Mouse (Mus musculus) liver, adult 10 weeks (tissue): ENCODE measurements around the gene Tmem39a. TPM values are rescaled to one million over a fixed set of nuclear protein-coding genes. Genes with fewer than 3 reads are reported as not detected.

Experiments used
- polyA plus RNA-seq: library from polyadenylated mRNA; stranded (reverse); fragments of 350-450 nt; fragmentation: Illumina TruSeq; extraction: RNeasy Lipid Tissue Mini Kit (QIAGEN cat#74804); gene quantifications from one replicate; pipeline ENCODE4 v1.2.3, GENCODE M21; 2014; ENCODE audit warnings: low read depth, low replicate concordance

The Tmem39a gene
- polyA plus RNA-seq: 20.0 TPM

DNA sequence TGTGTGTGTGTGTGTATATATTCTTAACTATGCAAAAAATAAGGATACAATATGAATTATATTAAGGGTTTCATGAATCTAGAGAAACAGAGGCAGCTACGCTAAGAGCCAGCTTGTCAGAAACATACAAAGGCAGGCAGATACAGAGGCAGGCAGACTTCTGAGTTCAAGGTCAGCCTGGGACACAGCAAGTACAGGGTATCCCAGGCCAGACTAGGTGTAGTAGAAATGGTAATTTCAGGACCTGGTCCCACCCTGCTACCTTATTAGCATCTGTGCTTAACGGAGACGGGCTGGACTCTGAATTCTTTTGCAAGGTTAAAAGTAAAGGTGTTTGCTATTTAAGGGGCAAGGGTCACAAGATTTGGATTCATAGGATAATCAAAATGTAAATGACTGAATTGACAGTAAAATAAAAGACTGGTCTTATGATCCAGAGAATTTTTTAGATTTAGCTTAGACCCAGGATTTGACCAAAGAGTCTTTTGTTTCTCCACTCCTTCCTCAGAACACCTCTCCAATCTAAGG, at the start of gene Tmem39a:
Tmem39a (plus strand) TSS at position 478 of the 528 bp plus-strand sequence.

DNA sequence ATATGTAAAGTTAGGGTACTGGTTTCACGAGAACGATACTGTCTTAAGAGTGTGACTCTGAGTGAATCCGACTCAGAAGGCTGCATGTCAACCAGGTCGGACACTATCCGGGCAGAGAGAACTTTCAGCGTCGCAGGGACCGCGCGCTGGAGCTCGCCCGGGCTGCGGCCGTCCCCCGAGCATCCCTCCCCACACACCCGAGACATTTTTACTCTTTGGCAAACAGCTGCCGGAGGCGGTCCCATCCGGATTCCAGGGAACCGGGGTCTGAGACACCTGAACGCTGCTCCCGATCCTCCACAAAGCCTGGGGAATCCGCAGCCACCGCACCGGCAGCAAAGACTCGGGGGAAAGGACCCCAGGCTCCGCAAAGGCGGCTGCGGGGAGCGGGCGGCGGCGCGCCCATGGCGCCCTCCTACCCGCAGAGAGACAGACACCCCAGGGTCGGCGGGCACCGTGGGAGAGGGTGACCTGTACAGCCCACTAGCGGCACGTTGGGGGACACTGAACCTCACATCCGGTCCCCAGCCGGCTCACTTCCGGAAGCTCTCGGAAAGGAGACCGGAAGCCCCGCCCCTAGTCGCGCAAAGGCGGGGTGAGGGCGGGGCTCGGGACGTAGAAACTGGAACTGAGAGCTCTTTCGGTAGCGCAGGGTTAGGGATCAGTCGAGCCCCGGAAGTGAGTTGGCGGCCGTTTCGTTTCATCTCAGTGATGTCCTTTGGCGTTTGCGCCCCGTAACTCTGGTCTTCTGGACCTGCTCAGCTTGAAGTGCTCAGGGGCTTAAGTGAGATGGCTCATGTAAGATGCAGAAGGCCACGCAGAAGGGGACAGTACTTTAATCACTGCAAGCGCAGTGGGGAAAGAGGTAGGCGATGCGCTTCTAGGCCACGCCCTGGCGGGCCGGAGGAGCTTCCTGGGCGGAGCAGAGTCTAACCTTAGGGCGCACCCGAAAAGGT, 36.1 kb upstream of the Tmem39a start, which contains the start of gene Timmdc1:
Timmdc1 (minus strand) TSS at position 535 of the 956 bp plus-strand sequence.

DNA sequence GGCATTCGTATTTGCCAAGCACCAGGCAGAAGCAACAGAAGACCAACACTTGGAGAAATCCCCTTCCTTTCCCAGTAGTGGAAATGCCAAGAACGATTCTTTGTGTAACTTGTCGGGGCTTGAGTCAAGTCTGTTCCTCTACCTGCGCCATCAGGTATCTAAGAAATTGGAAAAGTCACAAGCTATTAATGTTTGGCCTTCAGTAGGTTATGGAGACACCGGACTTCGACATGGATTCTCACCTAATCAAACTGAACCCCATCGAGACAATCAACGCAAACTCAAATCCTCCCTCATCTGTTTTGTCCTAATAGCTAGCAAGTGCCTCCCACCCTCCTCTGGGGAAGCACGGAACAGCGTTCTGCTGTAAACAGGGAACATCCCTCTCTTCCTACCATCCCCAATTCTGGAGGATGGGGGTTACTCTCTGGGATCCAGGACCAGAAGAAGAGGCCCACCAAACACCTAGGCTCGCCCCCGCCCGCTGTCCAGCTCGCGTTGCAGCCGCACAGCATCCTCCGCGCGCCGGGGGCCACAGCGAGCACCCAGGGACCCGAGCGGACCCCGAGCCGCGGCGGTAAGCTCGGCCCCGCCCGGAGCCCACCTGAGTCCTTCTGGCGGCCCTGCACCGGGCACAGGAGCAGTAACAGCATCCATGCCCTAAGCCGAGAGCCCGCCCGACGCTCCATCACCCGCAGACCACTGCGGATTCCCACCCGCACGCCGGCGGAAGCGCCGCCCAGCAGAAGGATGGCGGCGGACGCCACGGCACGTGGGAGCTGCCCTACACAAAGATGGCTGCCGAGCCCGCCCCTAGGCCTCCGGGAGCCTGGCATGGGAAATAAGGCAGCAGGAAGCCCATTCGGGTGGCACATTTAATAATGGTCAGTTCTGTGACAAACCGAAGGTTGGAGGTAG, 8.8 kb upstream of the Tmem39a start, which contains the start of gene Poglut1:
Poglut1 (minus strand) TSS at position 780 of the 918 bp plus-strand sequence.

Other genes with a start within 250 kb of the Tmem39a start
- not detected for gene Maats1, start 216.6 kb upstream of the Tmem39a start, polyA plus RNA-seq
- gene Cox17, start 211.7 kb upstream of the Tmem39a start, polyA plus RNA-seq: 58.9 TPM
- gene Gm21987, start 211.7 kb upstream of the Tmem39a start, polyA plus RNA-seq: not detected
- gene Popdc2, start 196.5 kb upstream of the Tmem39a start, polyA plus RNA-seq: not detected
- 22.8 TPM for gene Pla1a, start 125.6 kb upstream of the Tmem39a start, polyA plus RNA-seq
- 1.6 TPM for gene Adprh, start 106.0 kb upstream of the Tmem39a start, polyA plus RNA-seq
- 0.58 TPM for gene Cd80, start 103.1 kb upstream of the Tmem39a start, polyA plus RNA-seq
- 18.3 TPM for gene Timmdc1, start 36.0 kb upstream of the Tmem39a start, polyA plus RNA-seq
- gene Poglut1, start 8.4 kb upstream of the Tmem39a start, polyA plus RNA-seq: 15.6 TPM
- gene Arhgap31, start 154.6 kb downstream of the Tmem39a start, polyA plus RNA-seq: 1.9 TPM
- 3.5 TPM for gene B4galt4, start 183.6 kb downstream of the Tmem39a start, polyA plus RNA-seq
- gene Upk1b, start 241.6 kb downstream of the Tmem39a start, polyA plus RNA-seq: 0.79 TPM